Mouse (Mus musculus) heart, postnatal 4 days (tissue): ENCODE measurements around the gene Aftph. TPM values are rescaled to one million over a fixed set of nuclear protein-coding genes. Genes with fewer than 3 reads are reported as not detected.

Source experiments
- DNase-seq: peaks from one replicate; pipeline ENCODE4 v3.0.0; 2021
- total RNA-seq, 2 experiments: library from RNA; stranded (reverse); gene quantifications; 2 replicates each; pipeline ENCODE4 v1.2.3; 2021

Gene Aftph
- total RNA-seq, 2 experiments from 2014 or later: 18.7 to 22.5 TPM

- DNase-seq: no peak
Measured at GRCm38 (mm10) chr11:20646986-20647726, 94.2 kb downstream of the Aftph start.

GRCm38 (mm10) chr11:20646142-20646541 lies 95.2 kb downstream of the Aftph start:
- no peak for DNase-seq

GRCm38 (mm10) chr11:20645521-20645920 lies 95.9 kb downstream of the Aftph start:
- DNase-seq: no peak

- DNase-seq: no peak
Measured at GRCm38 (mm10) chr11:20644872-20645271, 96.5 kb downstream of the Aftph start.

GRCm38 (mm10) chr11:20644166-20644565 lies 97.2 kb downstream of the Aftph start:
- DNase-seq: no peak

- DNase-seq: no peak
Measured at GRCm38 (mm10) chr11:20643161-20643560, 98.2 kb downstream of the Aftph start.

GRCm38 (mm10) chr11:20642321-20642720 lies 99.1 kb downstream of the Aftph start:
- no peak for DNase-seq

- peak; percentile 76 for DNase-seq
Measured at GRCm38 (mm10) chr11:20639918-20640447, 101.4 kb downstream of the Aftph start.

GRCm38 (mm10) chr11:20638841-20639240 lies 102.5 kb downstream of the Aftph start:
- peak; percentile 88 for DNase-seq

- DNase-seq: no peak
Measured at GRCm38 (mm10) chr11:20637060-20637459, 104.3 kb downstream of the Aftph start.

- no peak for DNase-seq
Measured at GRCm38 (mm10) chr11:20636114-20636513, 105.3 kb downstream of the Aftph start.

GRCm38 (mm10) chr11:20635646-20636045 lies 105.7 kb downstream of the Aftph start:
- DNase-seq: no peak

Other genes starting within 250 kb of the Aftph start
- gene Sertad2, start 198.3 kb downstream of the Aftph start, total RNA-seq: 10 to 100 TPM; 26.1 to 28.7 TPM
- gene Lgalsl, start 89.5 kb upstream of the Aftph start, total RNA-seq: 10 to 100 TPM; 40.4 to 43.0 TPM